Mouse (Mus musculus): ENCODE measurements around the gene Cdipt. TPM values are rescaled to one million over a fixed set of nuclear protein-coding genes. Genes with fewer than 3 reads are reported as not detected.

Cdipt gene
- polyA plus RNA-seq, 2 experiments = 32.6 to 36.4 TPM

- Histone ChIP-seq H3K4me3 (ENCODE audit: insufficient read depth in 1 of 2, low read depth in 2 of 2, low read length in 2 of 2) (peak within 1 kb of the TSS; percentile 80 to 93), H3K27me3 (ENCODE audit: control insufficient read depth, insufficient read depth, low read length) (no peaks in the 10 kb centered on the region), H3K27ac (peak within 1 kb of the TSS; percentile 79), H3K4me1 (replicated peaks; ENCODE audit: control insufficient read depth in 2 of 2, insufficient read depth in 2 of 2, low read length in 1 of 2) (peaks cover 9 to 24% of the 10 kb centered on the region in 2 experiments), H3K9ac (replicated peaks) (peak within 1 kb of the TSS; percentile 83), H3K4me2 (ENCODE audit: low read depth) (peak within 1 kb of the TSS; percentile 98), H3K36me3 (replicated peaks; ENCODE audit: control insufficient read depth, insufficient read depth, low read depth) (peaks cover 7% of the 10 kb centered on the region), H3K9me3 (ENCODE audit: control insufficient read depth, low read length) (no peaks in the 10 kb centered on the region)
- ATAC-seq (ENCODE audit: insufficient read depth) (peak; percentile 85), DNase-seq (ENCODE audit: low read depth in 3 of 3, low spot score in 3 of 3) (peak; percentile 100)
- TF ChIP-seq CTCF (IDR thresholded peaks at IDR 0.05; ENCODE audit: low read depth) = peak; percentile 94
- TF ChIP-seq EP300 (IDR thresholded peaks at IDR 0.05; ENCODE audit: low read depth) = no peak
- 5% methylated on average over 39 of the region's 39 CpGs for WGBS (ENCODE audit: insufficient replicate concordance)
Measured at GRCm38 (mm10) chr7:127016971-127017949, 41.5 kb downstream of the Cdipt start, which contains the start of gene Pagr1a. Pagr1a (minus strand) TSS chr7:127017352.

- H3K27ac ChIP-seq = peak overlapping the region; percentile 14; the same call in 1 of the 2 replicates
- H3K4me3 ChIP-seq (ENCODE audit: insufficient read depth in 1 of 2, low read depth in 2 of 2, low read length in 2 of 2) = no peak overlapping the region
- no peak for DNase-seq (ENCODE audit: low read depth in 3 of 3, low spot score in 3 of 3)
- H3K4me1 ChIP-seq (replicated peaks; ENCODE audit: control insufficient read depth in 2 of 2, insufficient read depth in 2 of 2, low read length in 1 of 2) = peaks cover 9 to 30% of the 10 kb centered on the region in 2 experiments
- H3K36me3 ChIP-seq (replicated peaks; ENCODE audit: control insufficient read depth, insufficient read depth, low read depth) = peaks cover 12% of the 10 kb centered on the region
- TF ChIP-seq CTCF (IDR thresholded peaks at IDR 0.05; ENCODE audit: low read depth) (no peak), EP300 (IDR thresholded peaks at IDR 0.05; ENCODE audit: low read depth) (no peak)
- no peaks in the 10 kb centered on the region for H3K9me3 ChIP-seq (ENCODE audit: control insufficient read depth, low read length)
- H3K9ac ChIP-seq (replicated peaks) = no peak overlapping the region; the same call in 1 of the 2 replicates
- ATAC-seq (ENCODE audit: insufficient read depth) = no peak
- WGBS (ENCODE audit: insufficient replicate concordance) = 46% methylated on average over 6 of the region's 6 CpGs
- H3K27me3 ChIP-seq (ENCODE audit: control insufficient read depth, insufficient read depth, low read length) = no peaks in the 10 kb centered on the region
- peak overlapping the region; percentile 31; the same call in 1 of the 2 replicates for H3K4me2 ChIP-seq (ENCODE audit: low read depth)
Measured at GRCm38 (mm10) chr7:127017950-127018345, 42.2 kb downstream of the Cdipt start.

GRCm38 (mm10) chr7:127018416-127019305 lies 42.9 kb downstream of the Cdipt start:
- WGBS (ENCODE audit: insufficient replicate concordance) = 75% methylated on average over 15 of the region's 15 CpGs
- H3K4me3 ChIP-seq (ENCODE audit: insufficient read depth in 1 of 2, low read depth in 2 of 2, low read length in 2 of 2) = no peak overlapping the region
- no peak overlapping the region for H3K4me2 ChIP-seq (ENCODE audit: low read depth)
- H3K9ac ChIP-seq (replicated peaks) = no peak overlapping the region
- no peaks in the 10 kb centered on the region for H3K27me3 ChIP-seq (ENCODE audit: control insufficient read depth, insufficient read depth, low read length)
- DNase-seq (ENCODE audit: low read depth in 3 of 3, low spot score in 3 of 3) (no peak), ATAC-seq (ENCODE audit: insufficient read depth) (no peak)
- H3K27ac ChIP-seq = no peak overlapping the region
- TF ChIP-seq EP300 (IDR thresholded peaks at IDR 0.05; ENCODE audit: low read depth) = no peak
- no peak for TF ChIP-seq CTCF (IDR thresholded peaks at IDR 0.05; ENCODE audit: low read depth)
- no peaks in the 10 kb centered on the region for H3K9me3 ChIP-seq (ENCODE audit: control insufficient read depth, low read length)
- peaks cover 19% of the 10 kb centered on the region for H3K36me3 ChIP-seq (replicated peaks; ENCODE audit: control insufficient read depth, insufficient read depth, low read depth)
- peaks cover 16 to 29% of the 10 kb centered on the region in 2 experiments for H3K4me1 ChIP-seq (replicated peaks; ENCODE audit: control insufficient read depth in 2 of 2, insufficient read depth in 2 of 2, low read length in 1 of 2)

GRCm38 (mm10) chr7:127019306-127019960 lies 43.7 kb downstream of the Cdipt start:
- Histone ChIP-seq H3K27me3 (ENCODE audit: control insufficient read depth, insufficient read depth, low read length) (no peaks in the 10 kb centered on the region), H3K9me3 (ENCODE audit: control insufficient read depth, low read length) (no peaks in the 10 kb centered on the region), H3K4me3 (ENCODE audit: insufficient read depth in 1 of 2, low read depth in 2 of 2, low read length in 2 of 2) (no peak overlapping the region), H3K9ac (replicated peaks) (no peak overlapping the region), H3K4me2 (ENCODE audit: low read depth) (no peak overlapping the region), H3K27ac (no peak overlapping the region), H3K36me3 (replicated peaks; ENCODE audit: control insufficient read depth, insufficient read depth, low read depth) (peaks cover 27% of the 10 kb centered on the region), H3K4me1 (replicated peaks; ENCODE audit: control insufficient read depth in 2 of 2, insufficient read depth in 2 of 2, low read length in 1 of 2) (peaks cover 24 to 34% of the 10 kb centered on the region in 2 experiments)
- WGBS (ENCODE audit: insufficient replicate concordance) = 69% methylated on average over 14 of the region's 14 CpGs
- no peak for TF ChIP-seq CTCF (IDR thresholded peaks at IDR 0.05; ENCODE audit: low read depth)
- no peak for TF ChIP-seq EP300 (IDR thresholded peaks at IDR 0.05; ENCODE audit: low read depth)
- DNase-seq (ENCODE audit: low read depth in 3 of 3, low spot score in 3 of 3) = no peak
- ATAC-seq (ENCODE audit: insufficient read depth) = no peak
